Mouse (Mus musculus) kidney, adult 10 weeks (tissue): Measurements from ENCODE around the gene Gm28557. TPM values are rescaled to one million over a fixed set of nuclear protein-coding genes. Genes with fewer than 3 reads are reported as not detected.

Experiments used
- polyA plus RNA-seq: library from polyadenylated mRNA; stranded (reverse); fragments of 350-450 nt; fragmentation: Illumina TruSeq; extraction: RNeasy Lipid Tissue Mini Kit (QIAGEN cat#74804); gene quantifications from one replicate; pipeline ENCODE4 v1.2.3, GENCODE M21; 2014; ENCODE audit warnings: low read depth, low replicate concordance

Gm28557 gene
- 13.1 TPM for polyA plus RNA-seq

GRCm38 (mm10) chr13:67108194-67108820, at the start of gene Gm28557:
TSS of gene Gm28557 (minus strand) at chr13:67108604.

GRCm38 (mm10) chr13:67121360-67121759, 13.0 kb upstream of the Gm28557 start, which contains the start of gene Zfp759:
TSS of gene Zfp759 (plus strand) at chr13:67121660.

GRCm38 (mm10) chr13:67116163-67116562, 7.8 kb upstream of the Gm28557 start, which contains the start of gene Rslcan18:
TSS of gene Rslcan18 (minus strand) at chr13:67116263.

GRCm38 (mm10) chr13:67097876-67098275, 10.5 kb downstream of the Gm28557 start, which contains the start of gene Zfp708:
TSS of gene Zfp708 (minus strand) at chr13:67097976.

GRCm38 (mm10) chr13:67060786-67061358, 47.5 kb downstream of the Gm28557 start, which contains the start of gene Zfp712:
TSS of gene Zfp712 (minus strand) at chr13:67061170.

Other genes with a start within 250 kb of the Gm28557 start
- gene Gm10767, start 203.7 kb downstream of the Gm28557 start, polyA plus RNA-seq: 9.3 TPM
- 6.8 TPM for gene Zfp712, start 47.4 kb downstream of the Gm28557 start, polyA plus RNA-seq
- 14.0 TPM for gene Zfp708, start 10.6 kb downstream of the Gm28557 start, polyA plus RNA-seq
- 2.8 TPM for gene Rslcan18, start 7.7 kb upstream of the Gm28557 start, polyA plus RNA-seq
- 16.3 TPM for gene Zfp759, start 13.1 kb upstream of the Gm28557 start, polyA plus RNA-seq
- 16.8 TPM for gene Rsl1, start 64.6 kb upstream of the Gm28557 start, polyA plus RNA-seq
- gene Zfp455, start 85.9 kb upstream of the Gm28557 start, polyA plus RNA-seq: 5.5 TPM
- gene Zfp458, start 169.9 kb upstream of the Gm28557 start, polyA plus RNA-seq: 9.5 TPM
- gene Zfp457, start 197.9 kb upstream of the Gm28557 start, polyA plus RNA-seq: 2.1 TPM
- 16.5 TPM for gene Zfp595, start 224.0 kb upstream of the Gm28557 start, polyA plus RNA-seq